Mouse (Mus musculus) cerebellum, adult 11-12 months (tissue): ENCODE data around the gene Ldhb.
"Not testable (repeated sequence)": the region's sequence is repeated elsewhere in the genome, so short reads cannot be mapped to it uniquely, and the experiment has no call there.

Source experiments
- DNase-seq: peaks from one replicate; pipeline ENCODE4 v3.0.0; 2022

The Ldhb gene

DNA sequence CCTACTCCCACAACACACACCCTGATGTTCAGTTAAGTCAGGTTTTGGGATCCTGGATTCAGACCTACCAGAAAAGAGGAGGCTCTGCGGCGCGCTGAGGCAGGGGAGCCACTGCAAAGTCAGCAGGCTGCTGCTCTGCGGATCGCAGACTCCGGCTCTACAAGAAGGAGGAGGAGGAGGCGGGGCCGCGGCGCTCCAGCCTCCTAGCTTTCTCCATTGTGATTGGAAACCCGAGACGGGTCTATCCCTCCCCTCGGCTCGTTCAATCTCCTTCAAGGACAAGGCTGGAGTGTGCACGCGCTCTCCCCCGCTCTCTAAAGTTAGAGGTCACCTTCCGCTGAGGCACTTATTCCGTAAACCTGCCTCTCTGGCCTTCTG is at the start of gene Ldhb:
TSS of gene Ldhb (minus strand) at position 173 of the 378 bp plus-strand sequence.
- DNase-seq, result peak; percentile 88

DNA sequence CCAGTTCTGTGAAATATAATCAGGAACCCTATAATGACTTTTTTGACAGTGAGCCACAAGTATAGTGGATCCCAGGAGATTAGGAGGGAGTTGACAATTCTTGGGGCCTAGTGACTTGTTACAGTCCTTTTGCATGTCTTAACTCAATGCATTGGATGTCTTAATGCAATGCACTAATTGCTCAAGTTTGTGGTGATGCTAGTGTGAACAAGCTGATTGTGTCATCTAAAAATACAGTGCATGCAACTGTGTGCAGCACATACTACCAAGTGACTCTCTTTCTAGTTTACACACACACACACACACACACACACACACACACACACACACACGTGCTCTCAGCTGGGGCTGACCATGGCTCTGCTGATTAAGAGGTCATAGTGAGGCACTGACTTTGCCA is 48.2 kb upstream of the Ldhb start:
- DNase-seq, result no peak

DNA sequence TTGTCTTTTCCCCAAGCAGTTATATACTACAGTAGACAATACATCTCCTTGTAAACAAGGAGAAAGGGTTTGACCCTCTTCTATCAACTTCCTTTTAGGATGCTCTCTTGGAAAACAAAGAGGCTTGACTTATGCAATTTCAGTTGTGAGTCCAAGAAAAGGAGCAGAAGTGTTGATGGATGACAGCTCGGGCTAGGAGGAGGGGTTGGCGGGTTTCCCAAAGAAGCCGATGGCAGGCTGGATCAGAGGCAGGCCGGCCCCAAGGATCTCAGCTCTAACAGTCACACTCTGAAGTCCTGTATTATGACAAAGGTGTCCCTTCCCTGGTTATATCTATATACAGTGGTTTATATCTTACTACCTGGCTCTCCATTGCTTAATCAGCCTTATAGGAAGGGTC is 43.7 kb upstream of the Ldhb start:
- DNase-seq, result no peak

DNA sequence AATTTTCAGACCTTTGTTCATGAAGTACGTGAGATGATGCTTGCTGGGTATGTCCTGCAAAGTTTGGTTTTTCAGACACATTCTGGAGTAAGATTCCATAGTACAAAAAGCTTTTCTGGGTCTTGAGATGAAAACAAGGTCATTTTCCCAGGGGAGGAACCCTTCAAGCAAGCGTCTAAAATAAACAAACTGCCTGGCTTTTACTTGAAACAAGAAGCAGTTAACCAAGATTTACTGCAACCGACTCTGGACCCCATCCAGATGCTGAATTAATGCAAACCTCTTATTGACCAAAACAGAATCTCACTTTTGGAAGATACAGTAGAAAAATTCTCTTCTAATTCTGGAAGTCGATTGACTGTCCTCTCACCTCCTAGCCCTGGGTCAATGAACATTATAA is 43.1 kb upstream of the Ldhb start:
- no peak for DNase-seq

DNA sequence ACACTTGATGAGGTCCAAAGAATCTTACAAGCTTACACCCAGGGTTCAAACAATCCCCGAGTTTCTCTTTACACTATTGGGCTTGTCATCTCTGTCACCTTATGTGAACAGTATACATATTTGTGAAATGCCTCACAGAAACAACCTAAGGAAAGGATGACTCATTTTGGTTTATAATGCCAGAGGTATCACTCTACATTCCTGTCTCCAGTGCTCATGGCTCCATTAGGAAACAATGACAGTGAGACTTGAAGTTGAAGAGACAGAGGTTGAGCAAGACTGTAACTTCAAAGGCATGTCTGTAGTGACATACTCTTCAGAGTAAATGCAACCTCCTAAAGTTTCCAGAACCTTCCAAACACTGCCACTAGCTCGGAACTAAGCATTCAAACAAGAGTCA is 40.6 kb upstream of the Ldhb start:
- DNase-seq, result no peak

GRCm38 (mm10) chr6:142545132-142545531 is 37.4 kb upstream of the Ldhb start:
- no peak for DNase-seq

DNA sequence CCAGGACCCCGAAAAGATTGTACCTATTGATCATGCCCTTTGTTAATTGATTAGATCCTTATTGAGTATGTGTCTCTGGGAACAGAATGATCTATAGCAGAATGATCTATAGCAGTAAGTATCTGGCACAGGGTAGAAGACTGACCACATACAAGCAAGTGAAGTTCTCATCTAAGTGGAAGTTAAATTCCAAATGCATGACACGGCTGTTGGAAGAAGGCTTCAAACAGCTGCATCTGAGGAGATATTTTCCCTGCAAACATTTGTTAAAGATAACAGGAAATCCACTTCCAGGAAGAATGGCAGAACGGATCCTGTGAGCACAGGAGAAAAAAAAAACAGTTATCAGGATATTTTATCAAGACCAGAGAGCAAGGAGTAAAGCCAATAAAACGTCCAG is 35.9 kb upstream of the Ldhb start:
- no peak for DNase-seq

- DNase-seq, result no peak
Measured at GRCm38 (mm10) chr6:142542800-142543175, 35.0 kb upstream of the Ldhb start.

DNA sequence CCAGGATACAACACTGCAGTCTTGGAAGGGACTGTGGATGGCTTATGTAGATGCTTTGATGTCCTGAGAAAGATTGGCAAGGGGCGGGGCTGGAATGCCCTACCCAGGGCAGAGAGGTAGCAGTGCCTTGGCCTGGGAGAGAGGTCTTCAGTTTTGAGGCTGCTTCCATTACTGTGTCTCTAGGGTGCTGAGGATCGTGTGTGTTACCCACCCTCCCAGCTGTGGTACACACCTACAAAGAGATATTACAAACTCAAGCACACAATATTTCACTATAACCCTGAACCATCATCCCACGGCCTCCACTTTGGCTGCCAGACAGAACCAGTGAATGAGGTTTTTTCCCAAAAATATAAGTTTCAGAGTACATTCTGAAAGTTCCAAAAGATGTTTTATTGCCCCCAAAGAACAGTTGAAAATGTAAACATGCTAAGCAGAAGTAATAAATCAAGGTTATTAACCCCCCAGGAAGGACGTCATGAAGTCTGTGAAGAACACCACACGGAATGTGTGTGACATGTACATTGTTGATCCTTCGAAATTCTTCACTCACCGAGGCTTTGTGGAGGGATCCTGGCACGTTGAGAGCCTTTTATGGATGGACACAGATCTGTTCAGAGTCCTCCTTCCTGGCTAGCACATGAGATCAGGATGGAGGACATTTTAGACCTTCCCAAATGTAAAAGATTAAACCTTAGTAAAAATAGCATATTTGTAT is 34.5 kb upstream of the Ldhb start:
- DNase-seq, result no peak

DNA sequence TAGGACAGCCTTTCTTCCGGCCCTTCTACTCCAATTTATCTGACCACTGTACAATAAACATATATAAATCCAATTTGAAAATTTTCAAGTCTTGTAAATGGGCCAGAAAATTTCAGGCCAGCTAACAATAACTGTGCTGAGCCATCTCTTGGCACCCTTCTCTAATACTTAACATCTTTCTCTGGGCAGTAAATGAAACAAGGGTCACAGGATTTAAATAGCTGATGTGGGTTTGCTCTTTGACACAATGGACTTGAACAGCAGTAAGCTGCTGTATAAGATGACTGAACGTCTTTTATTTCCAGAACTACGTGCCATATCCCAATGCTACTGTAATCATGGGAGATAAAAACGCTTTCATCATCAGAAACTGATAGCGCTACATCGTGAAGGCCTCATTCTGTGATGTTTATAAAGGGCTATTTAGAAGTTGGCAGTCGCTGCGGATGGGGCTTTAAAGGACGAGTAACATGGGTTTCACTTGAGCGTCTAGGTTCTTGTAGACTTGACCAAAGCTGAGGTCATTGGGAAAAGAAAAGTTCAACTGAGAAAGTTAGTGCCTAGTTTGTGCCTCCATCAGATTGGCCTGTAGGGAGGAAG is 32.9 kb upstream of the Ldhb start:
- DNase-seq, result no peak

DNA sequence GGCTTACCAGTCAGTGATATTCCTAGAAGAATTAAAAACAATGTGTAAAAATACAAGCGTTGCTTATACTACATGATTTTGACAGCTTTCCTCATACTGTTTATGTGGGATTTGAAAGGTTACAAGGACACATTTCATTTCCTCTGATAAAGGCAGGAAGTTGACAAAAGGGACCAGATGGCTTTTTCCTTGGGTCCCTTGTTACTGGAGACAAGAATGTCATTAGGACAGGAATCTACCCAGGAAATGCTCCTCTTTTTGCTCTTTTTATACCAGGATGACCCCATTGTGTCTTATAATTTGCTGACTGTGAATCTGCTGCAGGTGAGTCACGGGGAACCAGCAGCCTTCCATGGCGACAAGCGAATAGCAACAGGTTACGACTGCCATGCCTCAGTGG is 32.4 kb upstream of the Ldhb start:
- no peak for DNase-seq

DNA sequence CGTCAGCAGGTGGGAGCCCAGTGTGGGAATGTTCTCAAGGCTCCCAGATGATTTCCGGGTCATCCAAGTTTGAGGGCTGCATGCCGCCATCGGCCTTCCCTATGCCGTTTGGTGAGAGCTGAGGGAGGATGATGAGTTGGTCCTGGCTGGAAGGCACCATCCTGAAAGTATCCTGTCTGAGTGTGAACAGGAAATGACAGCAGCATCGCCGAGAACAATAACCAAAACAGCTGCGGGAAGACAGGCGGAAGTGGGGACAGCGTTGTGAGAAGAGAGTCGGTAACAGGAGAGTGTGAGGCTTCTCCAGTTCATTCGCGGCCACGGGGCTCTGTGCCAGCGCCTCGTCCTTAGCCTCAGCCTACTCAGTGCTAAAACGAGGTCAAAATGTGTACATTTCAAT is 30.7 kb upstream of the Ldhb start:
- no peak for DNase-seq

- DNase-seq, result no peak
Measured at GRCm38 (mm10) chr6:142533412-142533811, 25.7 kb upstream of the Ldhb start.

DNA sequence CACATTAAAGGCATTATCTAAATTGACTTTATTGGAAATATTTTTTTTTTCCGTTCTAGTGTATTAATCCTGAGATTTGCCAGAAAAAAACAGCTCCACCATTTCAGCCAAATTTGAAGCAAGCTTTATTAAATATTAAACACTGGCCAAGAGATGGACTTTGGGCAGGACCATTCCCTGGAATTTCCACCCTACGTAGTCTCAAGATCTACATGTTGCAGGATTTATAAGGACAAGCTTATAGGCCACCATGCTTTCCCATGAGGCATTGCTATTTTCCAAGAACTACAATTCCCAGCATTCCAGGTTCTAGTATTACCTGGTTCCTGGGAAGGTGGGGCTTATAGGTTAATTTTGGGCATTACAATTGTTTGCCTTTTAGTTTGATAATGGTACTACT is 24.9 kb upstream of the Ldhb start:
- DNase-seq, result no peak

- DNase-seq, result no peak
Measured at GRCm38 (mm10) chr6:142532141-142532540, 24.4 kb upstream of the Ldhb start.

DNA sequence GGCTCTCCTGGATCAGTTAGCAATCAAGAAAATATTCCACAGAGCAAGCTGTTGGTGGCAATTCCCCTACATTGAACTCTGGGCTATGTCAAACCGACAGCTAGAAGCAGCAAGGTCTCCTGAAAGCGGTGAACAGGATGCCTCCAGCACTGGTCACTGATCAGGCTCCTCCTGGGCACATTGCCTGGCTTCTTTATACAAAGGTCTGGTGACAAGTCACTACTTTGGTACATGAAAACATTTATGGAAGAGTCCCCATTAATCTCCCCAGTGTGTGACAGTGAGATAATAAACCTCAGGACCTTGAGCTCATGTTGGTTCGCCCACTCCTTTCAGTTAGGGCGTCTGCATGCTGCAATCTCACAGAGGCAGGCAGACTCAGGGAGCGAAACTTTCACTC is 22.6 kb upstream of the Ldhb start:
- no peak for DNase-seq

- no peak for DNase-seq
Measured at GRCm38 (mm10) chr6:142529680-142530079, 21.9 kb upstream of the Ldhb start.

DNA sequence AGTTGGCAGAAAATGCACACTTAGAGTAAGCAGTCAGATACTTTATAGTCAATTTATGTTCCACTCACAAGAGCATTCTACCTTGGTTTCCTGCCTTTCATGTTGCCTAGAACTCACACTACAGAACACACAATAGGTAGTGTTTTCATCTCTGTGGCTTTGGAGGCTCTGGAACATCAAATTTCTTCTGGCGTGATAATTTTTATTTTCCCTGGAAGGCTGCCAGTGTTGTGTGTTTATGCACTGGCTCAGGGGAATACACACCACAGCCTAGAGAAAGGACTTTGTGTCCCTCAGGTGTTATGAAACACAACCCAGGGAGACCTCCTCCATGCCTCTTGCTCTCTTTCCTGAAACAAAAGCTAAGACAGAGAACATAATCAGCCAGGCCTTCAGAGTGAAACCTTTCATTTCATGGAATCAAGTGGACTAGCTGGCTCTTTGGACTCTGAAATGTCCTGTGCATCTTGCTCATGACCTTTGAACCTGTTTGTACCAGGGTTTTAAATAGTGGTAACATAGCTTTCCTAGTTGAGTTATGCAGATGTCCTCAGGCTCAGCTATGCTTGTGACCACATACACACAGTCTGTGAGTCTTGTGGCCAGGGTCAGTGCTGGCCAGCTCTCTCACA is 20.3 kb upstream of the Ldhb start:
- DNase-seq, result no peak

DNA sequence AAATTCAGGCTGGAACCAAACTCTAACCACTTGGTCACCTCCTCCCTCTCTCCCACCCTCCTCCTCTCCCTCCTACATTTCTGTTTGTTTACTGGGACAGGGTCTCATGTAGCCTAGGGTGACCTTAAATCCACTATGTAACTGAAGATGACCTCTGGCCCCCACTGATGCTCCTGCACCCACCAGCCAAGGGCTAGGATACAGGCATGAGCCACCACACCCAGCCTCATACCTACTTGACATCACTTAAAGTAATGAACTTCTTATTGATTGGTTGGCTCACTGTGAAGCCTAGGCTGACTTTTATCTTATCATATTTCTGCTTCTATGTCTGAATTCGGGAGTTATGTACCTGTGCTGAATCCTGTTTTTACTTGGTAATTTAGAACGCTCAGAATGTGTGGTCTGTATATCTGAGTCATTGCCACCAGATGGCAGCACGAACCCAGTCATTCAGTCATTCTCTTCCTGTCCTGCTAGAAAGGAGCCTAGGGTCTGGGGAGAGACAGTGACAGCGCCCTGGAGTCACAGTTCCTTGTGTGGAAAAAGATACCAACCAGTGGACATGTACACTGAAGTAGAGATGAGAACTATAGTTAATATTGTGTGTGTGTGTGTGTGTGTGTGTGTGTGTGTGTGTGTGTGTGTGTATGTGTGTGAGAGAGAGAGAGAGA is 17.0 kb upstream of the Ldhb start:
- DNase-seq, result no peak

DNA sequence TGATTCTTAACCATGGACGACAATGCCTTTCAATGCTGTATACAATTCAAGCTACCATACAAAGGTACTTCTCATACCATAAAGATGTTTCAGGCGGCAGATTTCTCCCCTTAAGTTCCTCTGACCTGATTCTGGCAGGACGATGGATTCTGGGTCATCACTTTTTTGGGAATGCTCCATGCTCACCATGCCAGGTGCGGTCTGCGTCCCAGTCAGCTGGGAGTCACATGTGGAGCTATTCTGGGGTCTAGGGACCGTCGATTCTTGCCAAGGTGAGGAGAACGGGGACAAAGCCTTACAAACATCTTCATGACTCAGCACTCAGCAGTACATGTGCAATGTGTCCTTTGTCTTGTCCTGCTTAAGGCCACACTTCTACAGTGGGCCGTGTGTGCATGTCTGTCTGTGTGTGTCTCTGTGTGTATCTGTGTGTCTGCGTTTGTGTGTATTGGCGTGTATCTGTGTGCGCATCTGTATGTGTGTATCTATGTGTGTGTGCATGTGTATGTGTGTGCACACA is 13.9 kb upstream of the Ldhb start:
- no peak for DNase-seq

DNA sequence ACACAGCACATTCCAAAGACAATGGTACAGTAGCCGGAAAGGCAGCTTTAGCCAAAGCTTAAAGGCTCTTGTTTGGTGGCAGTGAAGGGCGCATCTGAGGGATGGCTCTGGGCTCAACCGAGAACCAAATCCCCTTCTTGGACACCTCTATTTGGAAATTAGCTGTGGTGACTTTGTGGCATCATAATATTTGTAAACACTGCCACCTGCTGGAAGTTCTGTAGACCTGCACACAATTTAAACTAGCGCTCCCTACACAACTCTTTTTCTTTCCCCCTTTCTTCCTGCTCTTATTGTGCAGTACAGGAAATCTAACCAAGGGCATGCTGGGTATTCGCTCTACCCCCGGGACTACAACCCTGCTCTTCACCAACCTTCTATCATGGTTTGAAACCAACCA is 11.4 kb upstream of the Ldhb start:
- DNase-seq, result no peak

GRCm38 (mm10) chr6:142515379-142515778 is 7.6 kb upstream of the Ldhb start:
- DNase-seq, result not testable (repeated sequence)

- no peak for DNase-seq
Measured at GRCm38 (mm10) chr6:142514912-142515311, 7.2 kb upstream of the Ldhb start.

- DNase-seq, result no peak
Measured at GRCm38 (mm10) chr6:142512902-142513301, 5.1 kb upstream of the Ldhb start.
